Mouse (Mus musculus) spleen, adult 18-20 months (tissue): Measurements from ENCODE around the gene Snx33.

Experiments
- DNase-seq, 2 experiments: peaks; one replicate each; pipeline ENCODE4 v3.0.0; 2022; ENCODE audit warnings: mixed read lengths in 2 of 2

Gene Snx33

DNA sequence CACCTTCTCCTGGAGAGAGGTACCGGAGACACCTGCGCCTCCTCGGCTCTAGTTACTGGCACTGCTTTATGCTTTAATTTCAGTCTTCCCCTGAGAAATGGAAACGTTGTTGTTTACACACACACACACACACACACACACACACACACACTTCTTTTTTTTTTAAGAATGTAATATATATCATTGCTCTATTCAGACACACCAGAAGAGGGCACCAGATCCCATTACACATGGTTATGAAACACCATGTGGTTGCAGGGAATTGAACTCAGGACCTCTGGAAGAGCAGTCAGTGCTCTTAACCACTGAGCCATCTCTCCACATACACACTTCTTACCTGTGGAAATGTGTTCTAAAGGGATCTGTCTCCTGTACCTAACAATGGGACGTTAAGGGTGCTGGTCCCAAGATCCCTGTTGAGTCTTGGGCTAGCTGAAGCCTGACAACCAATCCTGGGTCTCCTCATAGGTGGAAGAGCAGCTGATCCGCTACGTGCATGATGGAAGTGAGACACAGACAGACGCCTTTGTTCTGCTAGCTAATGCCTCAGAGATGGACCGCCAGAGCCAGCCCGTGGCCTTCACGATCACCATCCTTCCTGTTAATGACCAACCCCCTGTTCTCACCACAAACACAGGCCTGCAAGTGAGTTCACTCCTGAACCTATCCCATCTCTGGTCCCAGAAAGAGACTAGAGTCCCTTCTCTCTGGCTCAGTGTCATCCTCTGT lies 37.5 kb downstream of the Snx33 start:
- no peak for DNase-seq

DNA sequence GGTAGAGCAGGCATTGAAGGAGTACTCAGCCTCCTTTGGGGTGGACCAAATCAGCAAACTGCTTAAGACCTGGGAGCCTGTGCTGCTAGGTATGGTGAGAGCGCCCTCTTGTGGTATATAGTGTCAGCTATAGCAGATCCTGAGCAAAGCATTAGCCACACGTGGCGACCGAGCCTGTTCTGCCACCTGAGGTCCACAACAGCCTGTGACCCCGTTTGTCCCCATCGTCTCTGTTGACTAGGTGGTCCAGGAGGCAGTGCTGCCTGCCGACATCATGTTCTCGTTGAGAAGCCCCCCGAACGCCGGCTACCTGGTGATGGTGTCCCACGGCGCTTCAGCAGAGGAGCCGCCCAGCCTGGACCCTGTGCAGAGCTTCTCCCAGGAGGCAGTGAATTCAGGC lies 38.4 kb downstream of the Snx33 start:
- peak in 1 of 2 experiments; percentile 50 for DNase-seq

DNA sequence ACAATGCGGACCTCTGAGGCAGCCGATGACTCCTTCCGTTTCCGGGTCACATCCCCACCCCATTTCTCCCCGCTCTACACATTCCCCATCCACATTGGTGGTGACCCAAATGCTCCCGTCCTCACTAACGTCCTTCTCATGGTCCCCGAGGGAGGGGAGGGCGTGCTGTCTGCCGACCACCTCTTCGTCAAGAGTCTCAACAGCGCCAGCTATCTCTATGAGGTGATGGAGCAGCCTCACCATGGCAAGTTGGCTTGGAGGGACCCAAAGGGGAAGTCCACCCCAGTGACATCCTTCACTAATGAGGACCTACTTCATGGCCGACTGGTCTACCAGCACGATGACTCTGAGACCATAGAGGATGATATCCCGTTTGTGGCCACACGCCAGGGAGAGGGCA lies 40.6 kb downstream of the Snx33 start:
- no peak for DNase-seq

DNA sequence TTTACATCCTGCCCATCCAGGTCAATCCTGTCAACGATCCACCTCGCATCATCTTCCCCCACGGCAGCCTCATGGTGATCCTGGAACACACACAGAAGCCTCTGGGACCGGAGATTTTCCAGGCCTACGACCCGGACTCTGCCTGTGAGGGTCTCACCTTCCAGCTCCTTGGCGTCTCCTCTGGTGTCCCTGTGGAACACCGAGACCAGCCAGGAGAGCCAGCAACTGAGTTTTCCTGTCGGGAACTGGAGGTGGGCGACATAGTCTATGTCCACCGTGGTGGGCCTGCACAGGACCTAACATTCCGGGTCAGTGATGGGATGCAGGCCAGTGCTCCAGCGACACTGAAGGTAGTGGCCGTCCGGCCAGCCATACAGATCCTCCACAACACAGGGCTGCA lies 41.6 kb downstream of the Snx33 start:
- no peak for DNase-seq

DNA sequence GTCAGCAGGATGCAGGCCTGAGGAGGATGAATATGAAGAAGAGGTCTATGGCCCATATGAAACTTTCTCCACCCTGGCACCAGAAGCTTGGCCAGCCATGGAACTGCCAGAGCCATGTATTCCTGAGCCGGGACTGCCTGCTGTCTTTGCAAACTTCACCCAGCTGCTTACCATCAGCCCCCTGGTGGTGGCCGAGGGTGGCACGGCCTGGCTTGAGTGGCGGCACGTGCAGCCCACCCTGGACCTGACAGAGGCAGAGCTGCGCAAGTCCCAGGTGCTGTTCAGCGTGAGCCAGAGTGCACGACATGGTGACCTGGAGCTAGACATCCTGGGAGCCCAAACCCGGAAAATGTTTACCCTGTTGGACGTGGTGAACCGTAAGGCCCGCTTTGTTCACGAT lies 42.1 kb downstream of the Snx33 start:
- DNase-seq = no peak

DNA sequence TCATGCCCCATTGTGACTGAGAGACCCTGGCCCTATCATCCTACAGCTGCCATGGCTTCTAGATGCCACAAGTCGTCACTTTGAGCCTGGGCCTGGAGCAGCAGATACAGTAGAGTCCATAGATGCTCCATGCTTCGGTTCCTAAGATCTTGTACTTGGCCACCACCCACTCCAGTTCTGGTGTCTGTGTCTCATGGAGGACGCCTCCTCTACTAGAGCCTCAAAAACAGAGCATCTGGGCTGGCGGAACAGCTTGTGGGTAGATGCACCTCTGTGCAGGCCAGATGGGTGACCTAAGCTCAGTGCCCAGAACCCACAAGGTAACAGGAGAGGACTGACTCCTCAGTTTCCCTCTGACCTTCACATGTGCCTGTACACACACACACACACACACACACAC lies 43.8 kb downstream of the Snx33 start:
- DNase-seq = no peak

DNA sequence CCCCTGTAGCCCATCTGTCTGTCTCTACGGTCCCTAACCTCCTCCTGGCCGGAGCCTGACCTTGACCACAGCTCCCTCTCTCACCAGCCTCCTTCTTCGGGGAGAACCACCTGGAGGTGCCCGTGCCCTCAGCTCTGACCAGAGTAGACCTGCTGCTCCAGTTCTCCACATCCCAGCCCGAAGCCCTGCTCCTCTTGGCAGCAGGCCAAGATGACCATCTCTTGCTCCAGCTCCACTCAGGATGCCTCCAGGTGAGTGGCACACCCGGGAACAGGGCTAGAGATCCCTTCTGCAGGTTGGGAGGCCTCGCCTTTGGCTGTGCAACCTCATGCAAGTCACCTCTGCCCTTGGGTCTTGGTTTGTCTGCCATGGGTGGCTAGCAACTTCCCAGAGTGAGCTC lies 44.7 kb downstream of the Snx33 start:
- DNase-seq = no peak

DNA sequence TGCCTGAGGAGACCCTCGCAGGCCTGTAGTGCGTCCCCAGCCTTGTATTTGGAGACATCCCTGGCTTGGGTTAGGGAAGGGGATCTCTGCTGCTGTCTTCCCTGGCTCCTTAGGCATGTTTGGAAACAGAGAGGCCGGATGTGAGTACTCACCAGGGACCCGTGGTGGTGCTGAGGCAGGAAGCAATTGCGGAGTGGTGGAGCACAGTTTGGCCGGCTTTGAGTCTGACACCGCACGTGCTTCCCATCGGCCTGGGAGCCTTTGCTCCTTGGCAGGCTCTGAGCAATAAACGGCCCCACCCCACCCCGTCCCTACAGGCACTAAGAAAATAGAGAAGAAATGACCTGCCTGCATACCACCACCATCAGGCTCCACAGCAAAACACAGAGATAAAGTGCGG lies 45.4 kb downstream of the Snx33 start:
- no peak for DNase-seq

DNA sequence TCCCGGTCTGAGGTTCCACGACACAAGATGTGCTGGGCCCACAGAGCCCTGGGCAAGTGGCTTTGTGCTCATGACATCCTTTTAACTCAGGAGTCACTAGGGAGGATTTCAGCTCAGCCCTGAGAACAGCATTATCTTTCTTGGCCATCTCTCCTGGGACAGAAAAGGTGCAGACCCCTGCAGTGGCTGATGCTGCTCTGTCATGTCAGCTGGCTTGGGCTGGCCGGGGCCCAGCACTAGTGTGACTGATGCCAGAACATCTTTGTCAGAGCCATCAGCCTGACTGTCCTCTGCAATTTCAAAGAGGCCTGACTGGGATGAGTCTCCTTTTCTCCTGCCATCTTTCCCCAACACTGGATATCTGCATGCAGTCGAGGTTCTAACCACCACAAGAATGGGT lies 45.9 kb downstream of the Snx33 start:
- no peak for DNase-seq

DNA sequence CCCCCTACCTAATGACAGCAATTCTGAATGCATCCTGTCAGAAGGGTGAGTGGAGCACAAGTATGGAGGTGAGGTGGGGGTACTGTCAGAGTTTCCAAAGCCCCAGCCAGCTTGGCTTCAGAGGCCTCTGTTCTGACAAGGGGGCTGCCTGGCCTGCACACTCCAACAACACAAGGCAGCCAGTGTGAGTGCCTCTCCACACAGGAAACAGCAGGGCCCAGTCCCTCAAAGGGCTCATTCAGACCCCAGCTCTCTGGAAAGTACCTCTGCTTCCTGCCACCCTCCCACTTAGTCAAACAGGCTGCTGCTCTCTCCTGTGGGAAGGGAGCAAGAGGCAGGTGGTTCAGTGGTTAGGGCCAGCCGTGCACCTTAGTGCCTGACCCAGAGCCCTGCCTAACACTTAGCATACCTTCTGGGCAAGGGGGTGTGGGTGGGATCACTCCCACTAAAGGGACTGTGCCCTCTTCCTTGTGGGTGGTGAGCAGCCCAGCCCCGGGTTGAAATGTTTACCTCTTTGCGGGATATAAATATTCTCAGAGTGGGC lies 46.6 kb downstream of the Snx33 start:
- no peak for DNase-seq

DNA sequence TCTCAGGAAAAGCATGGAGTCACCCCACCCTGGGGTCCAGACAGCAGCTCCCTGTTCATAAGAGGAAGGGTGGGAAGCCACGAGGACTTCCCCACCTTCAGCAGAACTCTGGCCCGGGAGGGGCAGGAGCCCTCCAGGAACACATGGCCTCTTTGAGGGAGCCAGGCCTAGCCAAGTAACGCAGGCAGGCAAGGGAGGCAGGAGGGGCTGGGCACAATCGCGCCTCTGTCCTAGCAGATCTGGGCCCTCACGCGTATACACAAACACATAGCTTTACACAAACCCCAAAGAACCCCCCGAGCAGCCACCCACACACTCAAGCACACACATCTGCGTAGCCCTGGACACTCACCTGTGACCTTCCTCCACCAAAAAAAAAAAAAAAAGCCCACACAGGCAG lies 47.4 kb downstream of the Snx33 start:
- no peak for DNase-seq

DNA sequence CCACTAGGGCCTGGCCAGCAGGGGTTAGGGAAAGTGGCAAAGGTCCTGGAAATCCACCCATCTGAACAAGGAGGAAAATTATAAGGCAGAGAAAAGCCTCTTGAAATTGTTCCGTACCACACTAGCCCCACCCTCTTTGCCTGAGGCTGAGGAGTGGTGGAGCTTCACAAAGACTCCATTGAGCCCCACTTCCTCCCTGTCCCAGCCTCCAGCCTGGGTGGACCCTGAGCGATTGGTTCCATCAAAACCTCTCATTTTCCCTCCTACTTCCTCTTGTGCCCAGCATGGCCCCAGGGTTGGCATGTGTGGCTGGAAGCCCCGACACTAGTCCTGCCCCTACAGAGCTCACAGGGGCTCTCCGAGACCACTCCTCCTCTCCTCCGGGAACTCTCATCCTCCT lies 50.9 kb downstream of the Snx33 start:
- no peak for DNase-seq

DNA sequence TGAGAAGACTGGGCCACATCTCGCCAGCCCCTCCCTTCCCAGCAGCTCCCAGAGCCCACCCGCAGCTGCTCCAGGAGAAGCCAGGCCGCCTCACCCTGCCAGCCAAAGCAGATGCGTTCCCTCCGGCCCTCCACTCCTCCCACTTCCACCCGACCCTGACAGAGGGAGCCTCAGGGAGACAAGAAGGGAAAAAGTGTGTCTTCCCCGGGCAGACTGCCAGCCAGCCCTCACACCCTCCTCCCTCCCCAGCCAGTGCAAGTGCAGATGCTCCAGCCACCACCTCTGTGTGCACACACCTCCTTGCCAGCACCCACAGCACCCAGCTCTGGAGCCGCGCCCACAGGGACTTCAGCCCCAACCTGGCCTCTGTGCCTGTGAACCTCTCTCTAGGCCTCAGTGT lies 51.4 kb downstream of the Snx33 start:
- no peak for DNase-seq

DNA sequence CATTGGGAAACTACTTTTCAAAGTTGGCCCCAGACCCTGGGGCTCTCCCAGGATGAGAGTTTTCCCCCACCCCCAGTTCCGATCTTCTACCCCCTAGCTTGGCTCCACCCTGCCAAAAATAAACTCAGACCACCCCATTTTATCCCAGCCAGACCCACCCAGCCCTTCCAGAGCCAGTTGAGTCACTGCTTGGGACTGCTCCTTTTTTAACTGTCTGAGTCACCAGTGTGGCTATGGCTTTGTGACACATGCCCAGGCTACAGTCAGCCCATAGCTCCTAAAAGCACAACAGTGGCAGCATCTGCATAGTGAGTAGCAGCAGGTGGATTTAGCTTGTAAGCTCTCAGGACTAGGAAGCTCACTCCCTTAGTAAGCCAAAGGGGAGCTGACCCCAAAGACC lies 55.1 kb downstream of the Snx33 start:
- no peak for DNase-seq

DNA sequence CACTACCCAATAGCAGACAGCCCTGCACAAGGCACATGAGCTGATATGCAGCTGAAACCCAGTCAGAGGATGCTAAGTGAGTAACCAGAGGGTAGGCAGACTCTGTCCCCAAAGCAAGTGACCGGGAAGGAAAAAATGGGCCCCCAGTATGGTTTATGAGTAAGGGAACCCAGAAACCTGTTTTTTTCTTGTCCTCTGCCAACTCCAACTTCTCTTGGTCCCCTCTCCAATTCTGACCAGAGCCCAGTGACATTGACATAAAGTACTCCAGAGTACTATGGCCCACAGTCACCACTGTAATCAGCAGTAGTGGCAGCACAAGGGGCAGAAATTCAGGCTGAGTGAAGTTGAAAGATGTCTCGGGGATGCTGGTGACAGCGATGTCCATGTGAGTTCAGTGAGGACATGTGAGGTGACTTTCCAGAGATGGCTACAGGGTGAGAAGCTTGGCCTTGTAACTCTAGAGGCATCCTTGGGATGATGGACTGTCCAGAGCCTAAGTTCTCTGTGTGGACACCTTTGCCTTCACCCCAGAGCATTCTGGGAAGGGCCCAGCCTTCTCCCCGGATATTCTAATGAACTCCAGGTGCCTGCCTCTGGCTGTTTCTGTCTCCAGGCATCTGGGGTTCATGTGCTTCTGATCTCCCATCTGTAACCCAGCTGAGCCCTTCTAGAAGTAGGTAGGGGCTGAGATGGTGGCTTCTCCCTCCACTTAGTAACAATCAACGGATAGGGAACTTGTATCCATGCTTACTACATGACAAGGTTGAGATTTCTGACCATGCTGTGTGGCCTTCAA lies 55.9 kb downstream of the Snx33 start:
- DNase-seq = no peak

DNA sequence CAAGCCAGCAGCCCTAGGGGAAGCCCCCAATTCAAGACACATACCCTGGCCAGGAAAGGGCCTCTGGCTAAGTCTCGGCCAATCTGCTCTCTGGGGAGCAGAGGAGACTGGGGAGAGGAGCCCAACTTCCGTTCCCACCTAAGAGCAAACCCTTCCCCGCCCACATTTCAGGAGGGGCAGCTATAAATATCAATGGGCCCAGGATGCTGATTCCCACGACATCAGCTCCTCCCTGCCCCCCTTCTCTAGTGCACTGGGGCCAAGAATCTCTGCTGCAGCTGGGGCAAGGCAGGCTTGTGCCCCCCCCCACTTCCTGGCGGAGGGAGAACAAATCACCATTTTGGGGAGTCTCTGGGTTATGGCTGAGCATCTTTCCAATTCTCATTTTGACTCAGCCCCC lies 57.0 kb downstream of the Snx33 start:
- DNase-seq = no peak

DNA sequence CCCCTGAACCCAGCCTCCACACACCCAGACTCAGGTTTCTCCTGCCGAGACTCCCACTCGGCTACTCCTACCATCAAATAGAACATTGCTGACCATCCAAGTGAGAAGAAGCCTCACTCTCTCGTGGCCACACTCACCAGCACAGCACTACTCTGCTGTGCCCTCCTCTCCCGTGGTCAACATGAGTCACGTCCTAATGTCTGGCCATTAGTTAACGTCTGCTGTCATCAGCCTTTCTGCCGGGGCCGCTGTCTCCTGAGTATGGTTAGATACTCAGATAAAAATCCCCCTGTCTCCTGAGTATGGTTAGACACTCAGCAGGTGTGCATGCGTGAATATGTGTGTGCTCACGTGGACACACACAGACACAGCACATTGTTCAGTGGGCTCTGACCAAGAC lies 57.4 kb downstream of the Snx33 start:
- no peak for DNase-seq

DNA sequence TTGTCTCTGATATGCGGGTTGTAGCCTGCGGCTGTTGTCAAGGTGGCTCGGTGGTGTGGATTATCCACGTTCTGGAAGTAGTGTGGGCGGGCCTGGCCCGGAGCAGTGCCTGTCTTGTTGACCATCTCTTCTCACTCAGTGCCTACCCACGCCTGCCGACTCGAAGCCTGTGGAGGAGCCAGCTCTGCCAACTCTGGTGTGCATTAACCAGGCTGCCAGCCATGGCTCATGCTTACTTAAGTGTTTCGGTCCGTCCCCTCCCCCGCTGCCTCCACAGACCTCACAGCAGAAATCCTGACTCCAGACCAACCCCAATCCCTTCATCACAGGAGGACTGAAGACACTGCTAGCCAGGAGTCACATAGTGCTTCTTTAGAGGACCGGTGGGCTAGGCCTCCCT lies 58.6 kb downstream of the Snx33 start:
- no peak for DNase-seq

DNA sequence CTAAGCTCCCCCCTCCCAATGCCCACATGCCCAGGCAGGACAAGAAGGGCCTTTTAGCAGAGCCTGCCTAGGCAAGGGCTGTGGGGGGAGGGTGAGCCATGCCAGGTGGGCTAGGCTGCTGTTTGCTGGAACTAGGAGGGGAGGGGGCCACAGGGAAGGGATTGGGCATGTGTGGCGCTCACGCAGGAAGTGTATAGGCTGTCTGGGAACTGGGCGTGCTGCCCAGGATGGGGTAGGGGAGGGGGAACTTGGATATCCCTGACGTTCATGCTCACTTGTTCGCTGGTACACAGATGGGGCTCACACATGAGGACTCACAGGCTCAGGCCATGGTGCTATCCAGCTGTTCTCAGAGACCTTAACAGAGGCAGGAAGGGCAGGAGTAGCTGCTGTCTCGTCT lies 59.9 kb downstream of the Snx33 start:
- no peak for DNase-seq
